In the genomic region with DNA sequence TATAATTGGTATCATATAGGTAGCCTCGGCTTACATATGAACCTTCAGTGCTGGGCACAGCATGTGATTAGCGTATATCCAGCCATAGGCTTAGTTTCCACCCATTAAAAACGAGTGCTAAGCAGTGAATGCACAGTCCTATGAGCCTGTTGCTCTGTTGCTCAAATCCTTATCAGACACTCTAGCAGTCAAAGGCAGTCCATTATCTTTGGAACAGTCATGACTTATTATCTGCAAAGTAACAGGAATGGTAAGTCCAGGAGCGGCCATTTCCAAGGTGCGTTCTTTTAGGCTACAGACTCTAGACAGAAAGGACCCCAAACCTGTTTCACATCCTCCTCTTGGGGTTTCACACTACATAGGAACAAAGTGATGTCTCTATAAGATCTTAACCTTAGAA, we compare ENCODE assay signal across 32 mouse cellular contexts. TPM values are rescaled to one million over a fixed set of nuclear protein-coding genes. Genes with fewer than 3 reads are reported as not detected.
DNase-seq lines count a peak whose midpoint lies in the region; ATAC-seq and TF ChIP-seq lines count a peak whose summit lies in the region.
"Had no signal": no experiment of that assay in that cellular context is flagged by ENCODE, and none has a peak within 500 bp of the region (broad histone marks: within the 10 kb centered on the region; RNA-seq: fewer than 3 reads in every experiment).

No protein-coding gene starts in this region.

- ATAC-seq in liver, embryonic 15.5 days (ENCODE audit: insufficient read depth): peak; percentile 17; the same call in 1 of the 2 replicates
- ATAC-seq: forebrain, embryonic 16.5 days; inflammation-experienced regulatory T-cells, adult 6 months; Patski had no signal

- H3K4me1 ChIP-seq in MEL (ENCODE audit: control insufficient read depth in 1 of 2, insufficient read depth in 2 of 2, low read length in 2 of 2): peaks cover 1 to 10% of the 10 kb centered on the region in 2 experiments; a peak in 3 of 4 replicates
- H3K4me1 ChIP-seq in liver, embryonic 15.5 days (replicated peaks): peaks cover 78% of the 10 kb centered on the region
- peaks cover 3% of the 10 kb centered on the region; the same call in 1 of the 2 replicates for H3K4me1 ChIP-seq in small intestine, adult 2 months (ENCODE audit: control insufficient read depth, insufficient read depth, insufficient read length, low read length)

- H3K79me2 ChIP-seq in MEL (ENCODE audit: control insufficient read depth, insufficient read depth, low read length, poor library complexity): peaks cover 4% of the 10 kb centered on the region; the same call in 1 of the 2 replicates

- H3K9me3 ChIP-seq in MEL (replicated peaks; ENCODE audit: insufficient read depth, low read length): no peaks in the 10 kb centered on the region
- no peaks in the 10 kb centered on the region for H3K9me3 ChIP-seq in liver, embryonic 15.5 days (replicated peaks)
- H3K9me3 ChIP-seq: embryonic facial prominence, embryonic 12.5 days; forebrain, embryonic 10.5 days; heart, embryonic 10.5 days; hindbrain, embryonic 10.5 days; hindbrain, embryonic 15.5 days; neural tube, embryonic 15.5 days had no signal

- 17% methylated on average over 5 of the region's 5 CpGs for WGBS in liver, embryonic 15.5 days (ENCODE audit: insufficient replicate concordance)
- 60% methylated on average over 5 of the region's 5 CpGs for WGBS in small intestine, adult 2 months

- peaks cover 0 to 2% of the 10 kb centered on the region in 2 experiments; a peak in 2 of 4 replicates for H3K36me3 ChIP-seq in MEL (ENCODE audit: control insufficient read depth in 1 of 2, insufficient read depth in 2 of 2, low read length in 2 of 2)
- H3K36me3 ChIP-seq in liver, embryonic 15.5 days (replicated peaks): no peaks in the 10 kb centered on the region
- no peaks in the 10 kb centered on the region for H3K36me3 ChIP-seq in small intestine, adult 2 months (ENCODE audit: control insufficient read depth, insufficient read depth, low read length)
- H3K36me3 ChIP-seq: embryonic facial prominence, embryonic 12.5 days; forebrain, embryonic 10.5 days; heart, embryonic 10.5 days; hindbrain, embryonic 10.5 days; hindbrain, embryonic 15.5 days; neural tube, embryonic 15.5 days had no signal

- H3K4me3 ChIP-seq in MEL (ENCODE audit: control insufficient read depth in 1 of 2, insufficient read depth in 1 of 2, low read depth in 2 of 2, low read length in 2 of 2): no peak overlapping the region
- no peak overlapping the region for H3K4me3 ChIP-seq in liver, embryonic 15.5 days (replicated peaks)
- no peak overlapping the region for H3K4me3 ChIP-seq in small intestine, adult 2 months (ENCODE audit: low read depth, low read length)
- H3K4me3 ChIP-seq: embryonic facial prominence, embryonic 12.5 days; forebrain, embryonic 10.5 days; gastrocnemius, adult 2 months; heart, embryonic 10.5 days; hindbrain, embryonic 10.5 days; hindbrain, embryonic 15.5 days; neural tube, embryonic 15.5 days had no signal

- peak overlapping the region; percentile 24; the same call in 1 of the 2 replicates for H3K4me2 ChIP-seq in liver, embryonic 15.5 days
- H3K4me2 ChIP-seq: embryonic facial prominence, embryonic 12.5 days; hindbrain, embryonic 15.5 days; neural tube, embryonic 15.5 days had no signal

- TF ChIP-seq POLR2A in MEL (IDR thresholded peaks at IDR 0.05; ENCODE audit: control insufficient read depth in 1 of 2, insufficient read depth in 1 of 2, low read depth in 1 of 2, low read length in 2 of 2, poor library complexity in 1 of 2): no peak
- TF ChIP-seq POLR2A in small intestine, adult 2 months (IDR thresholded peaks at IDR 0.05; ENCODE audit: low read depth, low read length): no peak

- no peak for TF ChIP-seq CTCF in MEL (IDR thresholded peaks at IDR 0.05 in 2 of 3, conservative IDR thresholded peaks at IDR 0.05 in 1 of 3; ENCODE audit: control insufficient read depth in 1 of 3, insufficient read depth in 1 of 3, low read depth in 2 of 3, low read length in 3 of 3, poor library complexity in 1 of 3, severe bottlenecking in 1 of 3)
- no peak for TF ChIP-seq CTCF in small intestine, adult 2 months (IDR thresholded peaks at IDR 0.05; ENCODE audit: extremely low read depth, insufficient read length, insufficient replicate concordance, low read depth, low read length)

- H3K9ac ChIP-seq in MEL (ENCODE audit: control insufficient read depth, low read depth, low read length, poor library complexity, severe bottlenecking): no peak overlapping the region
- no peak overlapping the region for H3K9ac ChIP-seq in liver, embryonic 15.5 days
- H3K9ac ChIP-seq: embryonic facial prominence, embryonic 12.5 days; hindbrain, embryonic 15.5 days; neural tube, embryonic 15.5 days had no signal

- no peaks in the 10 kb centered on the region for H3K27me3 ChIP-seq in MEL (ENCODE audit: control insufficient read depth in 1 of 2, insufficient read depth in 2 of 2, low read length in 2 of 2)
- no peaks in the 10 kb centered on the region for H3K27me3 ChIP-seq in liver, embryonic 15.5 days
- no peaks in the 10 kb centered on the region for H3K27me3 ChIP-seq in small intestine, adult 2 months (ENCODE audit: control insufficient read depth, insufficient read depth, low read length)
- H3K27me3 ChIP-seq: hindbrain, embryonic 15.5 days; neural tube, embryonic 15.5 days; Patski had no signal

- no peak overlapping the region for H3K27ac ChIP-seq in MEL (ENCODE audit: control insufficient read depth, low read depth, low read length)
- peak overlapping the region; percentile 43 for H3K27ac ChIP-seq in liver, embryonic 15.5 days (replicated peaks)
- peak overlapping the region; percentile 46; the same call in 1 of the 2 replicates for H3K27ac ChIP-seq in small intestine, adult 2 months (ENCODE audit: insufficient read depth, low read depth, low read length)
- H3K27ac ChIP-seq: embryonic facial prominence, embryonic 12.5 days; forebrain, embryonic 10.5 days; gastrocnemius, adult 2 months; heart, embryonic 10.5 days; hindbrain, embryonic 10.5 days; hindbrain, embryonic 15.5 days; neural tube, embryonic 15.5 days had no signal

- DNase-seq in MEL (ENCODE audit: low read depth, low spot score): no peak
- peak; percentile 34 for DNase-seq in liver
- no peak for DNase-seq in layer of hippocampus, postnatal 25 days (ENCODE audit: extremely low spot score in 1 of 2, low spot score in 1 of 2)
- no peak for DNase-seq in neural tube, embryonic 10.5 days (ENCODE audit: extremely low spot score, low spot score)
- DNase-seq: adrenal gland, postnatal 10 days; B cell, adult 2 months; cerebellum, adult 11 months; cerebellum, adult 9-10 months; cerebellum, postnatal 36 days; embryo, embryonic 11 days; gastrocnemius, adult 2 months; heart, postnatal 14 days; kidney, adult 11 months; kidney, postnatal 14 days; layer of hippocampus, adult 9-11 months; lung, postnatal 4 days; midbrain, embryonic 14.5 days; retina, postnatal 1 day; right cerebral cortex, postnatal 14 days; thymus, postnatal 25 days had no signal

- peak in 1 of 2 experiments; percentile 51; a peak in 1 of 4 replicates for TF ChIP-seq EP300 in MEL (IDR thresholded peaks at IDR 0.05; ENCODE audit: low read depth in 1 of 2, low read length in 2 of 2)

- TF ChIP-seq RAD21 in MEL (IDR thresholded peaks at IDR 0.05; ENCODE audit: low read depth, low read length): no peak

TF ChIP-seq in MEL, 35 proteins besides CTCF, POLR2A, EP300 and RAD21:
- TF ChIP-seq TCF12 (IDR thresholded peaks at IDR 0.05; ENCODE audit: low read depth, low read length) (0 out of 2 replicates have a peak, but pooled peaks have one; percentile 38), MXI1 (IDR thresholded peaks at IDR 0.05; ENCODE audit: low read depth, low read length) (no peak), GATA1 (IDR thresholded peaks at IDR 0.05; ENCODE audit: low read depth, low read length) (peak; percentile 53)

RNA-seq across cellular contexts. Expression of gene Aqp11, which starts 4.5 kb away (rescaled TPM):
- 0.65 and 0.89 TPM in 2 replicates for total RNA-seq in MEL (2012; rRNA removed)
- polyA plus RNA-seq in MEL (2012; ENCODE audit: insufficient read depth in 1 of 2, insufficient read length in 2 of 2, low read depth in 1 of 2, low replicate concordance in 2 of 2, missing spikeins in 1 of 2): 1 to 10 TPM in 1 of 2 experiments, not detected in 1; 3.9 TPM
- polyA plus RNA-seq in liver, embryonic 15.5 days (2015; fragmentation: Nextera tagmentation; extraction: Ambion mirVana): 30.3 and 34.6 TPM in 2 replicates
- 34.4 and 88.3 TPM in 2 replicates for polyA plus RNA-seq in small intestine, adult 2 months (2012; rRNA removed)
- 10 to 100 TPM; 39.7 to 43.8 TPM for total RNA-seq in layer of hippocampus, postnatal 25 days (2021)
- total RNA-seq: monocyte, adult 5-6 weeks had no signal

RNA-seq across cellular contexts. Expression of gene Clns1a, which starts 37.2 kb away (rescaled TPM):
- total RNA-seq in MEL (2012; rRNA removed): 140 and 141 TPM in 2 replicates
- 100 to 1,000 TPM; 119 to 130 TPM for polyA plus RNA-seq in MEL (2012; ENCODE audit: insufficient read depth in 1 of 2, insufficient read length in 2 of 2, low read depth in 1 of 2, low replicate concordance in 2 of 2, missing spikeins in 1 of 2)
- polyA plus RNA-seq in liver, embryonic 15.5 days (2015; fragmentation: Nextera tagmentation; extraction: Ambion mirVana): 60.6 and 61.2 TPM in 2 replicates
- polyA plus RNA-seq in small intestine, adult 2 months (2012; rRNA removed): 8.6 and 9.9 TPM in 2 replicates
- total RNA-seq in layer of hippocampus, postnatal 25 days (2021): 10 to 100 TPM; 80.3 to 91.2 TPM

RNA-seq across cellular contexts. Expression of gene Pak1, which starts 54.7 kb away (rescaled TPM):
- total RNA-seq in MEL (2012; rRNA removed): 2.5 and 2.8 TPM in 2 replicates
- polyA plus RNA-seq in MEL (2012; ENCODE audit: insufficient read depth in 1 of 2, insufficient read length in 2 of 2, low read depth in 1 of 2, low replicate concordance in 2 of 2, missing spikeins in 1 of 2): 1 to 10 TPM in 1 of 2 experiments, not detected in 1; 6.7 TPM
- polyA plus RNA-seq in liver, embryonic 15.5 days (2015; fragmentation: Nextera tagmentation; extraction: Ambion mirVana): 9.3 and 9.5 TPM in 2 replicates
- 20.8 and 56.4 TPM in 2 replicates for polyA plus RNA-seq in small intestine, adult 2 months (2012; rRNA removed)
- total RNA-seq in layer of hippocampus, postnatal 25 days (2021): 100 to 1,000 TPM; 213 to 237 TPM
